Mouse (Mus musculus): Measurements from ENCODE around the gene Rbm3. TPM values are rescaled to one million over a fixed set of nuclear protein-coding genes. Genes with fewer than 3 reads are reported as not detected.

Gene Rbm3
- polyA plus RNA-seq (2016; fragmentation: Nextera tagmentation; extraction: Ambion mirVana), result 326 and 330 TPM in 2 replicates

- ATAC-seq (ENCODE audit: insufficient number of reproducible peaks, low FRiP score), result peak; percentile 96
- Histone ChIP-seq H3K9ac (peak within 1 kb of the TSS; percentile 88), H3K9me3 (replicated peaks) (no peaks in the 10 kb centered on the region), H3K27ac (ENCODE audit: poor library complexity, severe bottlenecking) (peak within 1 kb of the TSS; percentile 99), H3K4me2 (peak within 1 kb of the TSS; percentile 77), H3K27me3 (replicated peaks) (no peaks in the 10 kb centered on the region), H3K4me3 (peak within 1 kb of the TSS; percentile 80), H3K36me3 (peaks cover 29% of the 10 kb centered on the region), H3K4me1 (replicated peaks) (peaks cover 14% of the 10 kb centered on the region)
- WGBS, result 26% methylated on average over 65 of the region's 65 CpGs
Measured at GRCm38 (mm10) chrX:8145153-8145991, at the start of gene Rbm3. Rbm3 (minus strand) TSS chrX:8145880.

- Histone ChIP-seq H3K27me3 (replicated peaks) (no peaks in the 10 kb centered on the region), H3K4me1 (replicated peaks) (0 out of 2 replicates have a peak, but pooled peaks cover 4% of the 10 kb centered on the region), H3K9ac (peak within 1 kb of the TSS; percentile 77), H3K4me2 (peak within 1 kb of the TSS; percentile 75), H3K27ac (ENCODE audit: poor library complexity, severe bottlenecking) (no peak within 1 kb of the TSS), H3K36me3 (no peaks in the 10 kb centered on the region), H3K9me3 (replicated peaks) (no peaks in the 10 kb centered on the region; the same call in 1 of the 2 replicates), H3K4me3 (peak within 1 kb of the TSS; percentile 75)
- no peak for ATAC-seq (ENCODE audit: insufficient number of reproducible peaks, low FRiP score)
- WGBS, result 26% methylated on average over 10 of the region's 10 CpGs
Measured at GRCm38 (mm10) chrX:8193419-8193723, 47.7 kb upstream of the Rbm3 start, which contains the start of gene Ebp. Ebp (minus strand) TSS chrX:8193512.

GRCm38 (mm10) chrX:8192640-8193418 is 47.1 kb upstream of the Rbm3 start:
- no peaks in the 10 kb centered on the region; the same call in 1 of the 2 replicates for H3K9me3 ChIP-seq (replicated peaks)
- ATAC-seq (ENCODE audit: insufficient number of reproducible peaks, low FRiP score), result peak; percentile 97
- H3K4me2 ChIP-seq, result peak overlapping the region; percentile 75
- 0 out of 2 replicates have a peak, but pooled peaks cover 4% of the 10 kb centered on the region for H3K4me1 ChIP-seq (replicated peaks)
- H3K27ac ChIP-seq (ENCODE audit: poor library complexity, severe bottlenecking), result no peak overlapping the region
- no peaks in the 10 kb centered on the region for H3K27me3 ChIP-seq (replicated peaks)
- WGBS, result 8% methylated on average over 38 of the region's 38 CpGs
- H3K36me3 ChIP-seq, result no peaks in the 10 kb centered on the region
- peak overlapping the region; percentile 77 for H3K9ac ChIP-seq
- peak overlapping the region; percentile 75 for H3K4me3 ChIP-seq

- Histone ChIP-seq H3K27me3 (replicated peaks) (no peaks in the 10 kb centered on the region), H3K36me3 (no peaks in the 10 kb centered on the region), H3K4me3 (peak overlapping the region; percentile 75), H3K9me3 (replicated peaks) (no peaks in the 10 kb centered on the region; the same call in 1 of the 2 replicates), H3K4me1 (replicated peaks) (0 out of 2 replicates have a peak, but pooled peaks cover 4% of the 10 kb centered on the region), H3K27ac (ENCODE audit: poor library complexity, severe bottlenecking) (no peak overlapping the region), H3K4me2 (peak overlapping the region; percentile 75), H3K9ac (peak overlapping the region; percentile 77)
- peak; percentile 53; the same call in 1 of the 2 replicates for ATAC-seq (ENCODE audit: insufficient number of reproducible peaks, low FRiP score)
- 12% methylated on average over 13 of the region's 13 CpGs for WGBS
Measured at GRCm38 (mm10) chrX:8192126-8192639, 46.5 kb upstream of the Rbm3 start.

GRCm38 (mm10) chrX:8182871-8183540 is 37.3 kb upstream of the Rbm3 start:
- no peak for ATAC-seq (ENCODE audit: insufficient number of reproducible peaks, low FRiP score)
- Histone ChIP-seq H3K9me3 (replicated peaks) (no peaks in the 10 kb centered on the region), H3K4me2 (no peak overlapping the region), H3K27me3 (replicated peaks) (no peaks in the 10 kb centered on the region), H3K9ac (no peak overlapping the region), H3K4me3 (no peak overlapping the region), H3K36me3 (peaks cover 8% of the 10 kb centered on the region; the same call in 1 of the 2 replicates), H3K27ac (ENCODE audit: poor library complexity, severe bottlenecking) (no peak overlapping the region), H3K4me1 (replicated peaks) (no peaks in the 10 kb centered on the region)
- WGBS, result 13% methylated on average over 7 of the region's 7 CpGs

- Histone ChIP-seq H3K27ac (ENCODE audit: poor library complexity, severe bottlenecking) (no peak overlapping the region), H3K4me3 (no peak overlapping the region), H3K9me3 (replicated peaks) (no peaks in the 10 kb centered on the region), H3K27me3 (replicated peaks) (no peaks in the 10 kb centered on the region), H3K9ac (no peak overlapping the region), H3K4me2 (no peak overlapping the region), H3K36me3 (no peaks in the 10 kb centered on the region), H3K4me1 (replicated peaks) (peaks cover 3% of the 10 kb centered on the region; the same call in 1 of the 2 replicates)
- ATAC-seq (ENCODE audit: insufficient number of reproducible peaks, low FRiP score), result no peak
- 69% methylated on average over 5 of the region's 5 CpGs for WGBS
Measured at GRCm38 (mm10) chrX:8179646-8180045, 34.0 kb upstream of the Rbm3 start.

GRCm38 (mm10) chrX:8178871-8179270 is 33.2 kb upstream of the Rbm3 start:
- Histone ChIP-seq H3K4me3 (no peak overlapping the region), H3K27ac (ENCODE audit: poor library complexity, severe bottlenecking) (no peak overlapping the region), H3K4me2 (no peak overlapping the region), H3K9me3 (replicated peaks) (no peaks in the 10 kb centered on the region), H3K9ac (no peak overlapping the region), H3K36me3 (no peaks in the 10 kb centered on the region), H3K27me3 (replicated peaks) (no peaks in the 10 kb centered on the region), H3K4me1 (replicated peaks) (peaks cover 3% of the 10 kb centered on the region; the same call in 1 of the 2 replicates)
- whole genome bisulfite sequencing, result 87% methylated on average over 2 of the region's 2 CpGs
- ATAC-seq (ENCODE audit: insufficient number of reproducible peaks, low FRiP score), result no peak

- no peaks in the 10 kb centered on the region for H3K27me3 ChIP-seq (replicated peaks)
- no peaks in the 10 kb centered on the region for H3K9me3 ChIP-seq (replicated peaks)
- H3K4me3 ChIP-seq, result peak within 1 kb of the TSS; percentile 71
- peaks cover 3% of the 10 kb centered on the region; the same call in 1 of the 2 replicates for H3K4me1 ChIP-seq (replicated peaks)
- H3K36me3 ChIP-seq, result peaks cover 9% of the 10 kb centered on the region; the same call in 1 of the 2 replicates
- H3K27ac ChIP-seq (ENCODE audit: poor library complexity, severe bottlenecking), result peak within 1 kb of the TSS; percentile 59
- WGBS, result 14% methylated on average over 56 of the region's 56 CpGs
- H3K9ac ChIP-seq, result peak within 1 kb of the TSS; percentile 72
- peak; percentile 97 for ATAC-seq (ENCODE audit: insufficient number of reproducible peaks, low FRiP score)
- peak within 1 kb of the TSS; percentile 67 for H3K4me2 ChIP-seq
Measured at GRCm38 (mm10) chrX:8175504-8176385, 30.1 kb upstream of the Rbm3 start, which contains the start of gene Tbc1d25. Tbc1d25 (minus strand) TSS chrX:8176181.

- Histone ChIP-seq H3K9ac (peak overlapping the region; percentile 72), H3K4me2 (peak overlapping the region; percentile 67), H3K9me3 (replicated peaks) (no peaks in the 10 kb centered on the region), H3K27ac (ENCODE audit: poor library complexity, severe bottlenecking) (no peak overlapping the region), H3K4me1 (replicated peaks) (peaks cover 3% of the 10 kb centered on the region; the same call in 1 of the 2 replicates), H3K4me3 (peak overlapping the region; percentile 71), H3K36me3 (peaks cover 9% of the 10 kb centered on the region; the same call in 1 of the 2 replicates), H3K27me3 (replicated peaks) (no peaks in the 10 kb centered on the region)
- 7% methylated on average over 4 of the region's 4 CpGs for WGBS
- no peak for ATAC-seq (ENCODE audit: insufficient number of reproducible peaks, low FRiP score)
Measured at GRCm38 (mm10) chrX:8175169-8175503, 29.5 kb upstream of the Rbm3 start.
